Mouse (Mus musculus): Measurements from ENCODE around the gene Elmo1. TPM values are rescaled to one million over a fixed set of nuclear protein-coding genes. Genes with fewer than 3 reads are reported as not detected.

Elmo1 gene
- total and polyA plus RNA-seq, 3 experiments, result 0.16 to 5.3 TPM; not detected in 1

DNA sequence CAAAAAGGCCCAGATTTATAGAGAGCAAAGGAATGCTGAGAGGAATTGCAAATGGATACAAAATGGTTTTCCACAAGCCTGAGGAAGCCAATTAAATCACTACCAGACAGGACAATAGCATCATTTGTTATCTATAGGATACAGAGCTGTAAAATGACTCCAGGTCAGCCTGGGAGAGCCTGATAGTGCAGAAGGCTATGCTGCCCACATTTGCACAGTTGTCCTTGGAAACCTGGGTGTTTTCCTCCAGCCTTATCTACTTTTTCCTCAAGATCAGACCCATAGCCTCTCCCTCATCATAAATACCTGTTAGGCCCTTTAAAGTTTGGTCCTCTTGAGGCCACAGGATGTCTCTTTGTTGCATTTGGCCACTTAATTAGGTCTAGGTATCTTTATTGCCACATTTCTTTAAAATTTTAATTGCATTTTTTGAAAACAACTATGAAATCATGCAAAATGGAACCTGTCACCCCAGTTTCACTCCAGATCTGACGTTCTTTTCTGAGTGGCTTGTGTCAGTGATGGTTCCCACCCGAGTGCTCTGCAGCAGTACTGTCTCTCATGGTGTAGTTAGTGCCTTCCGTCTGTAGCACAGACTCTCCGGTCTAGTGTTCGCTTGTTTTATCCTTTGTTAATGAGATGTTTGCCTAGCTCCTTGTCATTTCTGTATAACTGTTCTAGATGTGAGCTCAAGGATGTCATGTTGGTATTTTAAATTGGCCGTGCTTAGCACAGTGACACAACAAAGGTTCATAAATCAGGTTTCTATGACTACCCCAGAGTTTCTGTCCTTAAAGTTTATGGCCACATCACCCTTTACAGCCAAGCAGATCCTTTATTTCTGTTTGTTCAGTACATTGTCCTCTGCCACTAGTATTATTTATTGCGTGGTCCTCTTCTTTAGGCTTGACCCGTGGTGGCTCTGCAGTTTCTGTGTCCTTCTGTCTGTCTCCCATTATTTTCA is 167.4 kb downstream of the Elmo1 start:
- no peak for ATAC-seq (ENCODE audit: extremely low read depth, insufficient number of reproducible peaks, low FRiP score, poor library complexity, severe bottlenecking)
- DNase-seq (ENCODE audit: low spot score), result no peak
- TF ChIP-seq GATA2 (IDR thresholded peaks at IDR 0.05; ENCODE audit: borderline replicate concordance, low read depth, low read length) (no peak), GATA1 (IDR thresholded peaks at IDR 0.05; ENCODE audit: borderline replicate concordance, low read length) (no peak), TAL1 (conservative IDR thresholded peaks at IDR 0.05; ENCODE audit: low read depth, low read length) (no peak), CTCF (IDR thresholded peaks at IDR 0.05; ENCODE audit: low read depth, low read length) (no peak), POLR2AphosphoS5 (IDR thresholded peaks at IDR 0.05; ENCODE audit: insufficient replicate concordance, low read depth, low read length) (no peak)
- Histone ChIP-seq H3K36me3 (replicated peaks) (no peaks in the 10 kb centered on the region), H3K9me3 (replicated peaks) (no peaks in the 10 kb centered on the region), H3K27me3 (ENCODE audit: insufficient read depth, low read length) (no peaks in the 10 kb centered on the region), H3K4me3 (ENCODE audit: low read depth, low read length) (no peak overlapping the region), H3K4me1 (ENCODE audit: insufficient read depth, low read depth, low read length) (no peaks in the 10 kb centered on the region)

DNA sequence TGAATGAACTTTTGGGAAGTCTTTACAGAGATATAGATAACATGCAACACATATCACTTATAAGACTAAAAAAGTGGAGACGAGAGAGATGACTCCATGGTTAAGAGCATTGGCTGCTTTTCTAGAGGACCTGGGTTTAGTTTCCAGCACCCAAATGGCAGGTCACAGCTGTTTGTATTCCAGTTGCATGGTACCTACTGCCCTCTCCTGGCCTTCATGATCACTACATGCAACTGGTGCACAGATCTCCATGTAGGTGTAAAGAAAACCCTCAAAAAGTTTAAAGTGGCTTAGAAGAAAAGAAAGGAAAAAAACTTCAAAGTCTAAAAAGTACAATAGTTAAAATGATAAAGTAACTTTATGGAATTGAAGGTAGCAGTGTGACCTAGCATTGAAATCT is 172.8 kb downstream of the Elmo1 start:
- TF ChIP-seq POLR2AphosphoS5 (IDR thresholded peaks at IDR 0.05; ENCODE audit: insufficient replicate concordance, low read depth, low read length), result no peak
- no peak for TF ChIP-seq GATA1 (IDR thresholded peaks at IDR 0.05; ENCODE audit: borderline replicate concordance, low read length)
- TF ChIP-seq GATA2 (IDR thresholded peaks at IDR 0.05; ENCODE audit: borderline replicate concordance, low read depth, low read length), result no peak
- TF ChIP-seq CTCF (IDR thresholded peaks at IDR 0.05; ENCODE audit: low read depth, low read length), result no peak
- no peak for TF ChIP-seq TAL1 (conservative IDR thresholded peaks at IDR 0.05; ENCODE audit: low read depth, low read length)
- no peaks in the 10 kb centered on the region for H3K36me3 ChIP-seq (replicated peaks)
- H3K4me3 ChIP-seq (ENCODE audit: low read depth, low read length), result no peak overlapping the region
- no peaks in the 10 kb centered on the region for H3K4me1 ChIP-seq (ENCODE audit: insufficient read depth, low read depth, low read length)
- no peaks in the 10 kb centered on the region for H3K9me3 ChIP-seq (replicated peaks)
- H3K27me3 ChIP-seq (ENCODE audit: insufficient read depth, low read length), result no peaks in the 10 kb centered on the region
- DNase-seq (ENCODE audit: low spot score), result no peak
- no peak for ATAC-seq (ENCODE audit: extremely low read depth, insufficient number of reproducible peaks, low FRiP score, poor library complexity, severe bottlenecking)

DNA sequence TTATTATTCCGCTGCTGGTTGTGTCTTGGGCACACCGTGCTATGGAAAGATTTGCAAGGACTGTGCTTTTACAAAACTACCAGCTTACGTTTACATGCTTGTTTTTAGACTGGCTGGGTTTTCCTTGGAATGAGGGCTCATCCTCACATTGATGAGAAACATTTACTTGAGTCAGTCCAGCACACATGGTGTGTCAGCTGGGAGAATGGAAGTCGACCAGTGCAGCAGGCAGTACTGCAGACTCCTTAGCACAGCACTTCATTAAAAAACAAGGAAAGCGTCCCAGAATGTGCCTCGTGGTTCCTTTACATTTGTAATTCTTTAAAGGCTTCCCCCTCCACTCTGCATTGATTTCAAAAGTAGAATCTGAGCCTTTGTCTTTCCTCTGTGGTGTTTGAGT is 179.8 kb downstream of the Elmo1 start:
- ATAC-seq (ENCODE audit: extremely low read depth, insufficient number of reproducible peaks, low FRiP score, poor library complexity, severe bottlenecking) (no peak), DNase-seq (ENCODE audit: low spot score) (no peak)
- Histone ChIP-seq H3K4me3 (ENCODE audit: low read depth, low read length) (no peak overlapping the region), H3K36me3 (replicated peaks) (no peaks in the 10 kb centered on the region), H3K9me3 (replicated peaks) (no peaks in the 10 kb centered on the region), H3K27me3 (ENCODE audit: insufficient read depth, low read length) (no peaks in the 10 kb centered on the region), H3K4me1 (ENCODE audit: insufficient read depth, low read depth, low read length) (no peaks in the 10 kb centered on the region)
- TF ChIP-seq TAL1 (conservative IDR thresholded peaks at IDR 0.05; ENCODE audit: low read depth, low read length) (no peak), POLR2AphosphoS5 (IDR thresholded peaks at IDR 0.05; ENCODE audit: insufficient replicate concordance, low read depth, low read length) (no peak), GATA1 (IDR thresholded peaks at IDR 0.05; ENCODE audit: borderline replicate concordance, low read length) (no peak), GATA2 (IDR thresholded peaks at IDR 0.05; ENCODE audit: borderline replicate concordance, low read depth, low read length) (no peak), CTCF (IDR thresholded peaks at IDR 0.05; ENCODE audit: low read depth, low read length) (no peak)

DNA sequence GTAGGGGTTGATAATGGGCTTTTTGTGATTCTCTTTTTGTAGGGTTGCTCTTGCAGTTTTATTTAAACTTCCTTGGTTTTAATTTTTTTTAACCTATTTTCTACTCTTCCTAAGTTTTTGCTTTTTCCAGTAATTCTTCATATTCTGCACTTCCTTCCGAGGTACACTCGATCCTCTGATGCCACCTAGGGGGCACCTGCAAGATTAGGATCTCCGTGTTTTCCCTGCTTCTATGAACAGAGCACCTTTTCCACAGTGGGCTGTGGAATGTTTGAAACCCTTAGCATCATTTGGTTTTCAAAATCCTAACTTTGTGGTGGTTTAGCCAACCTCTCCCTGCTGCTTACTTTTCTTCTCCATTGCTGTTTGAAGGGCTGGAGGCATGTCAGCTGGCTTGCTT is 181.4 kb downstream of the Elmo1 start:
- H3K27me3 ChIP-seq (ENCODE audit: insufficient read depth, low read length), result no peaks in the 10 kb centered on the region
- no peak for TF ChIP-seq CTCF (IDR thresholded peaks at IDR 0.05; ENCODE audit: low read depth, low read length)
- TF ChIP-seq GATA1 (IDR thresholded peaks at IDR 0.05; ENCODE audit: borderline replicate concordance, low read length), result no peak
- no peak for TF ChIP-seq POLR2AphosphoS5 (IDR thresholded peaks at IDR 0.05; ENCODE audit: insufficient replicate concordance, low read depth, low read length)
- TF ChIP-seq GATA2 (IDR thresholded peaks at IDR 0.05; ENCODE audit: borderline replicate concordance, low read depth, low read length), result no peak
- TF ChIP-seq TAL1 (conservative IDR thresholded peaks at IDR 0.05; ENCODE audit: low read depth, low read length), result no peak
- no peaks in the 10 kb centered on the region for H3K36me3 ChIP-seq (replicated peaks)
- DNase-seq (ENCODE audit: low spot score) (no peak), ATAC-seq (ENCODE audit: extremely low read depth, insufficient number of reproducible peaks, low FRiP score, poor library complexity, severe bottlenecking) (no peak)
- H3K9me3 ChIP-seq (replicated peaks), result no peaks in the 10 kb centered on the region
- no peaks in the 10 kb centered on the region for H3K4me1 ChIP-seq (ENCODE audit: insufficient read depth, low read depth, low read length)
- no peak overlapping the region for H3K4me3 ChIP-seq (ENCODE audit: low read depth, low read length)

DNA sequence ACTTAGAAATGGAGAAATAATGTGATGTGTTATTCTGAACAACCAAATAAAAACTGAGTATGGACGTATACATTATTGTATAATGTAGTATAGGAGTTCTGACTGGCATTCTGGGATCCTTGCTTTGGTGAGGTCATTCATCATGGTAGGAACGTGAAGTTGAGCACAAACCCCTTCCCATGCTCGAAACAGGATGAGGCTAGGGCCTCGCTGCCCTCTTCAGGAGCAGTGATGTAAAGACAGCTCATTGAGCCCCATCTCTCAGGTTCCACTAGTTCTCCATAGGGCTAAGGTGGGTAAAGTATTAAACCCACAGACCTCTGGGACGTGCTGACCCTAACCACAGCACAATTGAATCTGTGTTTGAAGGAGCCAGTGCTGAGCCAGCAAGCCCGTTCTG is 182.2 kb downstream of the Elmo1 start:
- ATAC-seq (ENCODE audit: extremely low read depth, insufficient number of reproducible peaks, low FRiP score, poor library complexity, severe bottlenecking), result no peak

DNA sequence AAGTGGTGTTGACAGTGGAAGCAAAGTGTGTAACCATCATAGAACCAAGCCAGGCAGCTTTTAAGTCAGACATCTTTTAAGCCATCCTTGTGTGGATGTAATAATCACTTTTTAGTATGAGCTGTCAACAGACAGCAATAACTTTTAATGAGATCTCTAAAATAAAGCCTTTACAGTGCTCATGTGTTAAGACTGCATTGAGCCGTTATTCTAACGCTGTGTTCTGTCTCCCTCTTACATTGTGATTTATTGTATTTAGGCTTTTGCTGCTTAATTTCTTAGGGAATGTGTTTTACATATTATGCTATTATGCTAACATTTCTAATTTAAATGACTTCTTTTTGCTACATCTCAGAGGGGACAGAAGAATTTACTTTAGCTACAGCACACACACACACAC is 189.5 kb downstream of the Elmo1 start:
- no peak overlapping the region for H3K4me3 ChIP-seq (ENCODE audit: low read depth, low read length)
- TF ChIP-seq CTCF (IDR thresholded peaks at IDR 0.05; ENCODE audit: low read depth, low read length) (no peak), GATA2 (IDR thresholded peaks at IDR 0.05; ENCODE audit: borderline replicate concordance, low read depth, low read length) (no peak), GATA1 (IDR thresholded peaks at IDR 0.05; ENCODE audit: borderline replicate concordance, low read length) (no peak), TAL1 (conservative IDR thresholded peaks at IDR 0.05; ENCODE audit: low read depth, low read length) (no peak), POLR2AphosphoS5 (IDR thresholded peaks at IDR 0.05; ENCODE audit: insufficient replicate concordance, low read depth, low read length) (no peak)
- DNase-seq (ENCODE audit: low spot score) (no peak), ATAC-seq (ENCODE audit: extremely low read depth, insufficient number of reproducible peaks, low FRiP score, poor library complexity, severe bottlenecking) (no peak)
- no peaks in the 10 kb centered on the region for H3K9me3 ChIP-seq (replicated peaks)
- H3K27me3 ChIP-seq (ENCODE audit: insufficient read depth, low read length), result no peaks in the 10 kb centered on the region
- H3K36me3 ChIP-seq (replicated peaks), result no peaks in the 10 kb centered on the region
- no peaks in the 10 kb centered on the region for H3K4me1 ChIP-seq (ENCODE audit: insufficient read depth, low read depth, low read length)

More for the DNA sequence above, 182.2 kb downstream of the Elmo1 start:
- no peaks in the 10 kb centered on the region for H3K27me3 ChIP-seq (ENCODE audit: insufficient read depth, low read length)
- H3K9me3 ChIP-seq (replicated peaks), result no peaks in the 10 kb centered on the region
- no peak for DNase-seq (ENCODE audit: low spot score)
- no peak overlapping the region for H3K4me3 ChIP-seq (ENCODE audit: low read depth, low read length)
- no peaks in the 10 kb centered on the region for H3K36me3 ChIP-seq (replicated peaks)
- TF ChIP-seq GATA2 (IDR thresholded peaks at IDR 0.05; ENCODE audit: borderline replicate concordance, low read depth, low read length), result no peak
- TF ChIP-seq GATA1 (IDR thresholded peaks at IDR 0.05; ENCODE audit: borderline replicate concordance, low read length), result no peak
- TF ChIP-seq CTCF (IDR thresholded peaks at IDR 0.05; ENCODE audit: low read depth, low read length), result no peak
- TF ChIP-seq TAL1 (conservative IDR thresholded peaks at IDR 0.05; ENCODE audit: low read depth, low read length), result no peak
- no peak for TF ChIP-seq POLR2AphosphoS5 (IDR thresholded peaks at IDR 0.05; ENCODE audit: insufficient replicate concordance, low read depth, low read length)
- H3K4me1 ChIP-seq (ENCODE audit: insufficient read depth, low read depth, low read length), result no peaks in the 10 kb centered on the region
